In genomic region chr3:84035728-84036364, GRCm38 (mm10) we compare ENCODE assay signal across 15 mouse cellular contexts. TPM values are rescaled to one million over a fixed set of nuclear protein-coding genes. Genes with fewer than 3 reads are reported as not detected.
DNase-seq lines count a peak whose midpoint lies in the region; ATAC-seq and TF ChIP-seq lines count a peak whose summit lies in the region.
"Had no signal": no experiment of that assay in that cellular context is flagged by ENCODE, and none has a peak within 500 bp of the region (broad histone marks: within the 10 kb centered on the region; RNA-seq: fewer than 3 reads in every experiment).

No protein-coding gene starts in this region.

- H3K4me3 ChIP-seq in heart, embryonic 10.5 days = no peak overlapping the region
- H3K4me3 ChIP-seq in heart, adult 2 months = no peak overlapping the region
- H3K4me3 ChIP-seq in liver, embryonic 11.5 days (ENCODE audit: low read depth, low read length) = no peak overlapping the region
- H3K4me3 ChIP-seq: gastrocnemius, adult 2 months; heart, embryonic 15.5 days; hindbrain, embryonic 13.5 days had no signal

- DNase-seq in heart, embryonic 10.5 days (ENCODE audit: low spot score) = peak; percentile 58
- DNase-seq in heart, adult 2 months = no peak
- peak; percentile 80 for DNase-seq in MEL-GATA-1-ER (ENCODE audit: extremely low read depth, low read depth)
- DNase-seq in liver, embryonic 11.5 days (ENCODE audit: low spot score) = peak; percentile 46
- DNase-seq in spleen, postnatal 36 days (ENCODE audit: low spot score in 2 of 2) = peak; percentile 27 to 57
- no peak for DNase-seq in gastrocnemius, postnatal 14 days
- DNase-seq in right cerebral cortex, postnatal 10 days (ENCODE audit: low spot score in 2 of 2) = no peak
- DNase-seq: adrenal gland, postnatal 14 days; cerebellum, adult 11 months; gastrocnemius, adult 2 months; kidney, adult 2 months; lung, adult 18-20 months; thymus, adult 18-20 months had no signal

- H3K4me1 ChIP-seq in heart, embryonic 10.5 days = peaks cover 29% of the 10 kb centered on the region
- no peaks in the 10 kb centered on the region for H3K4me1 ChIP-seq in heart, adult 2 months (ENCODE audit: control insufficient read depth, insufficient read depth, low read length)
- peaks cover 50% of the 10 kb centered on the region for H3K4me1 ChIP-seq in liver, embryonic 11.5 days (replicated peaks; ENCODE audit: control insufficient read depth, insufficient read depth, low read length)

- no peak overlapping the region for H3K9ac ChIP-seq in heart, adult 2 months (ENCODE audit: low read depth, low read length)
- H3K9ac ChIP-seq in liver, embryonic 11.5 days (ENCODE audit: low read depth, low read length) = peak overlapping the region; percentile 50; the same call in 1 of the 2 replicates
- H3K9ac ChIP-seq: heart, embryonic 15.5 days; hindbrain, embryonic 13.5 days had no signal

- H3K4me2 ChIP-seq in liver, embryonic 11.5 days = peak overlapping the region; percentile 98
- H3K4me2 ChIP-seq: heart, embryonic 15.5 days had no signal

- no peak for TF ChIP-seq POLR2A in heart, adult 2 months (IDR thresholded peaks at IDR 0.05; ENCODE audit: insufficient read depth, low read depth, low read length)

- H3K79me2 ChIP-seq in heart, adult 2 months (replicated peaks; ENCODE audit: control insufficient read depth, insufficient read depth, low read length) = no peaks in the 10 kb centered on the region; the same call in 1 of the 2 replicates

- peaks cover 11% of the 10 kb centered on the region for H3K36me3 ChIP-seq in heart, embryonic 10.5 days
- no peaks in the 10 kb centered on the region; the same call in 1 of the 2 replicates for H3K36me3 ChIP-seq in heart, adult 2 months (ENCODE audit: control insufficient read depth, insufficient read depth, low read length)
- 0 out of 2 replicates have a peak, but pooled peaks cover 3% of the 10 kb centered on the region for H3K36me3 ChIP-seq in liver, embryonic 11.5 days (ENCODE audit: control insufficient read depth, insufficient read depth, low read length)

- peak; percentile 65 for ATAC-seq in liver, embryonic 11.5 days (replicated peaks; ENCODE audit: low FRiP score)

- no peak for TF ChIP-seq CTCF in heart, adult 2 months (IDR thresholded peaks at IDR 0.05)

- H3K9me3 ChIP-seq in heart, embryonic 10.5 days = no peaks in the 10 kb centered on the region
- H3K9me3 ChIP-seq in liver, embryonic 11.5 days (ENCODE audit: control insufficient read depth, low read length) = no peaks in the 10 kb centered on the region
- H3K9me3 ChIP-seq: heart, embryonic 15.5 days; hindbrain, embryonic 13.5 days had no signal

- no peak overlapping the region for H3K27ac ChIP-seq in heart, embryonic 10.5 days
- H3K27ac ChIP-seq in heart, adult 2 months = no peak overlapping the region
- peak overlapping the region; percentile 89 for H3K27ac ChIP-seq in liver, embryonic 11.5 days (ENCODE audit: low read depth, low read length)
- H3K27ac ChIP-seq: gastrocnemius, adult 2 months; heart, embryonic 15.5 days; hindbrain, embryonic 13.5 days had no signal

- intact Hi-C loops in heart, adult 2 months (cut with DNase I) = loop anchor here (5.0 kb wide), 2 partner anchors 34 to 121 kb away; partner anchors contain the start of gene Mnd1
- intact Hi-C loops in gastrocnemius, postnatal 14 days (cut with DNase I; ENCODE audit: low total_unique reads) = no loop called here

- H3K27me3 ChIP-seq in heart, embryonic 10.5 days (ENCODE audit: insufficient read depth, poor library complexity, severe bottlenecking) = no peaks in the 10 kb centered on the region
- H3K27me3 ChIP-seq in heart, adult 2 months (ENCODE audit: control insufficient read depth, insufficient read depth, low read length) = no peaks in the 10 kb centered on the region
- H3K27me3 ChIP-seq in liver, embryonic 11.5 days (replicated peaks; ENCODE audit: control insufficient read depth, insufficient read depth, low read length) = no peaks in the 10 kb centered on the region
- H3K27me3 ChIP-seq: heart, embryonic 15.5 days; hindbrain, embryonic 13.5 days had no signal

- WGBS in heart, embryonic 10.5 days = 86% methylated on average over 6 of the region's 6 CpGs
- WGBS in heart, adult 2 months = 91% methylated on average over 6 of the region's 6 CpGs
- 57% methylated on average over 6 of the region's 6 CpGs for WGBS in liver, embryonic 11.5 days

- TF ChIP-seq EP300 in heart, adult 2 months (IDR thresholded peaks at IDR 0.05; ENCODE audit: insufficient read depth, low read depth, low read length) = no peak

RNA-seq across cellular contexts. Expression of gene Tmem131l, which starts 4.1 kb away (rescaled TPM):
- 25.9 and 39.6 TPM in 2 replicates for polyA plus RNA-seq in heart, embryonic 10.5 days (2016; fragmentation: Nextera tagmentation; extraction: Ambion mirVana)
- 10 to 100 TPM; 22.0 to 23.4 TPM for total RNA-seq in heart, adult 2 months (2021)
- 17.3 and 18.1 TPM in 2 replicates for polyA plus RNA-seq in heart, adult 2 months (2012; rRNA removed)
- polyA plus RNA-seq in liver, embryonic 11.5 days (2014; fragmentation: Nextera tagmentation; extraction: Ambion mirVana) = 35.7 and 37.9 TPM in 2 replicates
- total RNA-seq in gastrocnemius, postnatal 14 days (2021) = 10 to 100 TPM; 16.4 to 19.1 TPM

Comparison
In these comparisons a context has a peak if more than half of its experiments do, and no peak if none do; other contexts are left out.
1. DNase-seq: peak in heart, embryonic 10.5 days (single experiment), MEL-GATA-1-ER (single experiment), liver, embryonic 11.5 days (single experiment) and spleen, postnatal 36 days (2 of 2); none in heart, adult 2 months (0 of 2), gastrocnemius, postnatal 14 days (single experiment) and right cerebral cortex, postnatal 10 days (0 of 2).